Mouse (Mus musculus): ENCODE measurements around the gene Rnf157.

DNA sequence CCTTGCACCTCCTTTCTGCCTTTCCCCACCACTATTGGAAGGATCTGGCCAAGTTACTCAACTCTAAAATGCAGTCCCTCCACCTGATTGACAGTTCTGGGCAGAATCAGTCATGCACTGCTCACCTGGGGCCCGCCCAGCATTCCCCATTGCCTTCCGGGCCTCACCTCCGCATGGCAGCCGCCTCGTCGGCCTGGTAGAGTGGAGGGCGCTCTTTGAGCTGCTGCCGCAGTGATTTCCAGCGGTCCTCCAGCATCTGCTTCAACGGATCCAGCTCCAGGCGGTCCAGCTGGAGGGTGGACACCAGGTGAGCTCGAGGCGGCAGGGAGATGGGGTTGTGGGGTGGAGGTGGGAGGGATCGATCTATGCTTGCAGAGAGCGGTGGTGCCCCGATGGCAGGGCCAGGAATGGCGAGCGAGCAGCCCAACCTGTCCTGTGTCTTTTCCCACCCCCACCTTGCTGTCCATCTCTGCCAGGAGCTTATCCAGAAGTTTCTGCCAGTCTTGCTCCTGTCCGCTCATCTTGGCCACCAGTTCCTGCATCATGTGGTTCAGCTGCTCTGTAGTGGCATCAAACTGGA, 33.6 kb upstream of the Rnf157 start:
- no peak for TF ChIP-seq POLR2A (IDR thresholded peaks at IDR 0.05; ENCODE audit: borderline replicate concordance, extremely low read depth, low read depth, low read length)
- no peak for TF ChIP-seq CTCF (IDR thresholded peaks at IDR 0.05; ENCODE audit: insufficient read depth, low read length)

Data from lung, adult 2 months (tissue).